Comparison of ENCODE assay signal across 7 mouse cellular contexts in the genomic region with DNA sequence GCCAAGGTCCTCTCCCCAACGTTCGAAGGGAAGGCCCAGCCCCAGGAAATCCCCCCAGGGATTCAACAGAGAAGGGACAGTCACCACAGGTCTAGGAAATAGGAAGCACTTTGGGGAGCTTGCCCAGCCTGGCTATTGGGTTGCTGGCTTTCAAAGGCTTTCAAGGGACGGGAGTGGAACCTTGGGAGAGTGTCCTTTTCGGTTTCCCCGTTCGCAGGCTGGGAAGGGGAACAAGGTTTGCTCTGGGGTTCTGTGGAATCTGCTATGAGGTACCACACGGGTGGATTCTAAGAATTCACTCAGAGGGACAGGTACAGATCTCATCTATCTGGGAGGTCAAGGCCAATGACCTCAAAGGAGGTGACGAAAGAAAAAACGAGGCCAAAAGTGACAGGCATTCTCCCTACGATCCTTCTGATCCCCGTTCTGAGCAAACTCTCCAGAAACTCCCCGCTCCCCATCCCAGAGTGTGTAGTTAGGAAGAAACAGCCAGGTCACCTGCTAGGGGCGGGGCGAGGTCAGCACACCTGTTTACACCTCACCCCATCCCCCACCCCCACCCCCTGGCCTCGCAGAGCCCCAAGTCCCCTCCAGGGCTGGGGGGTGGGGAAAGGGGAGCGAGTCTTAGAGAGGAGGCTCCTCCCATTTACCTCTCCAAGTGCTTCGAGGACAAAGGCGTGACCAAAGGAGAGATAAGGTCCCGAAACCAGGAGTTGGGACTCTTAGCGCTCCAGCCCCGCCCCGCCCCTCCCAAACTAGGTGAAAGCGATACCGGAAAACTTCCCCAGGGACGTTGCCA. TPM values are rescaled to one million over a fixed set of nuclear protein-coding genes. Genes with fewer than 3 reads are reported as not detected.
DNase-seq lines count a peak whose midpoint lies in the region; ATAC-seq and TF ChIP-seq lines count a peak whose summit lies in the region.

No protein-coding gene starts in this region.

- H3K36me3 ChIP-seq in hindbrain, embryonic 16.5 days (ENCODE audit: control insufficient read depth, insufficient read depth, low read length), result peaks cover 2% of the 10 kb centered on the region; the same call in 1 of the 2 replicates
- peaks cover 8% of the 10 kb centered on the region for H3K36me3 ChIP-seq in liver, embryonic 12.5 days
- H3K36me3 ChIP-seq in neural tube, embryonic 14.5 days (ENCODE audit: control insufficient read depth, insufficient read depth, low read length), result 0 out of 2 replicates have a peak, but pooled peaks cover 8% of the 10 kb centered on the region

- DNase-seq in Muller cell, postnatal 12 days (ENCODE audit: inconsistent ontology term), result peak; percentile 42
- no peak for DNase-seq in frontal cortex, adult 2 months (ENCODE audit: extremely low spot score in 1 of 2, low spot score in 1 of 2)
- no peak for DNase-seq in left cerebral cortex, postnatal 4 days

- no peak for TF ChIP-seq CTCF in cortical plate, adult 2 months (IDR thresholded peaks at IDR 0.05; ENCODE audit: extremely low read depth, insufficient read depth, low read length)

- no peak overlapping the region for H3K27ac ChIP-seq in cortical plate, adult 2 months (ENCODE audit: insufficient read depth, low read length)
- H3K27ac ChIP-seq in hindbrain, embryonic 16.5 days (ENCODE audit: low read depth, low read length), result no peak overlapping the region
- peak overlapping the region; percentile 50 for H3K27ac ChIP-seq in liver, embryonic 12.5 days
- H3K27ac ChIP-seq in neural tube, embryonic 14.5 days (ENCODE audit: low read depth, low read length), result no peak overlapping the region

- peak overlapping the region; percentile 51; the same call in 1 of the 2 replicates for H3K4me3 ChIP-seq in cortical plate, adult 2 months (ENCODE audit: insufficient read depth, low read length)
- peak overlapping the region; percentile 88 for H3K4me3 ChIP-seq in hindbrain, embryonic 16.5 days (ENCODE audit: low read length)
- H3K4me3 ChIP-seq in liver, embryonic 12.5 days, result peak overlapping the region; percentile 70
- H3K4me3 ChIP-seq in neural tube, embryonic 14.5 days (ENCODE audit: low read depth, low read length), result peak overlapping the region; percentile 82

- peak overlapping the region; percentile 97 for H3K9ac ChIP-seq in hindbrain, embryonic 16.5 days (ENCODE audit: low read depth, low read length)
- peak overlapping the region; percentile 83 for H3K9ac ChIP-seq in liver, embryonic 12.5 days
- H3K9ac ChIP-seq in neural tube, embryonic 14.5 days (replicated peaks; ENCODE audit: low read depth, low read length), result no peak overlapping the region

- TF ChIP-seq POLR2A in cortical plate, adult 2 months (IDR thresholded peaks at IDR 0.05; ENCODE audit: extremely low read depth, insufficient read depth, low read length), result no peak

- no peaks in the 10 kb centered on the region for H3K9me3 ChIP-seq in hindbrain, embryonic 16.5 days (ENCODE audit: control insufficient read depth, low read length)
- H3K9me3 ChIP-seq in liver, embryonic 12.5 days (replicated peaks), result no peaks in the 10 kb centered on the region
- no peaks in the 10 kb centered on the region for H3K9me3 ChIP-seq in neural tube, embryonic 14.5 days (ENCODE audit: control insufficient read depth, low read length)

- no peaks in the 10 kb centered on the region for H3K27me3 ChIP-seq in hindbrain, embryonic 16.5 days (replicated peaks; ENCODE audit: control insufficient read depth, insufficient read depth, low read length)
- H3K27me3 ChIP-seq in liver, embryonic 12.5 days (replicated peaks), result no peaks in the 10 kb centered on the region; the same call in 1 of the 2 replicates
- H3K27me3 ChIP-seq in neural tube, embryonic 14.5 days (ENCODE audit: control insufficient read depth, insufficient read depth, low read length), result no peaks in the 10 kb centered on the region

- intact Hi-C loops in left cerebral cortex, postnatal 4 days (cut with DNase I), result no loop called here

- ATAC-seq in hindbrain, embryonic 16.5 days, result no peak
- ATAC-seq in liver, embryonic 12.5 days, result no peak
- no peak for ATAC-seq in neural tube, embryonic 14.5 days (ENCODE audit: low read depth)

- H3K4me1 ChIP-seq in cortical plate, adult 2 months (ENCODE audit: control insufficient read depth, insufficient read depth, low read length), result no peaks in the 10 kb centered on the region
- H3K4me1 ChIP-seq in hindbrain, embryonic 16.5 days (ENCODE audit: control insufficient read depth, insufficient read depth, low read depth, low read length), result peaks cover 30% of the 10 kb centered on the region
- peaks cover 81% of the 10 kb centered on the region for H3K4me1 ChIP-seq in liver, embryonic 12.5 days
- peaks cover 23% of the 10 kb centered on the region for H3K4me1 ChIP-seq in neural tube, embryonic 14.5 days (ENCODE audit: control insufficient read depth, insufficient read depth, low read length)

- H3K4me2 ChIP-seq in hindbrain, embryonic 16.5 days (ENCODE audit: low read length), result peak overlapping the region; percentile 83
- H3K4me2 ChIP-seq in liver, embryonic 12.5 days, result peak overlapping the region; percentile 98
- H3K4me2 ChIP-seq in neural tube, embryonic 14.5 days (ENCODE audit: low read depth, low read length), result peak overlapping the region; percentile 68

- WGBS in hindbrain, embryonic 16.5 days, result 7% methylated on average over 25 of the region's 25 CpGs
- WGBS in liver, embryonic 12.5 days (ENCODE audit: insufficient replicate concordance), result 5% methylated on average over 25 of the region's 25 CpGs
- WGBS in neural tube, embryonic 14.5 days, result 5% methylated on average over 25 of the region's 25 CpGs

RNA-seq across cellular contexts. Expression of a gene that starts 2.7 kb away (rescaled TPM):
- polyA plus RNA-seq in cortical plate, adult 2 months (2012; rRNA removed), result 6.9 and 7.1 TPM in 2 replicates
- polyA plus RNA-seq in hindbrain, embryonic 16.5 days (2015; fragmentation: Nextera tagmentation; extraction: Ambion mirVana), result 57.7 and 59.7 TPM in 2 replicates
- 31.9 and 34.4 TPM in 2 replicates for polyA plus RNA-seq in liver, embryonic 12.5 days (2016; fragmentation: Nextera tagmentation; extraction: Ambion mirVana)
- polyA plus RNA-seq in neural tube, embryonic 14.5 days (2014; fragmentation: Nextera tagmentation; extraction: Ambion mirVana), result 44.7 and 47.4 TPM in 2 replicates
- 7.6 and 7.7 TPM in 2 replicates for polyA plus RNA-seq in frontal cortex, adult 2 months (2012; rRNA removed)
- total RNA-seq in left cerebral cortex, postnatal 4 days (2021), result 10 to 100 TPM; 35.7 to 36.4 TPM

RNA-seq across cellular contexts. Expression of a gene that starts 23.2 kb away (rescaled TPM):
- polyA plus RNA-seq in cortical plate, adult 2 months (2012; rRNA removed), result 23.0 and 24.4 TPM in 2 replicates
- 24.4 and 24.6 TPM in 2 replicates for polyA plus RNA-seq in hindbrain, embryonic 16.5 days (2015; fragmentation: Nextera tagmentation; extraction: Ambion mirVana)
- 11.1 and 11.3 TPM in 2 replicates for polyA plus RNA-seq in liver, embryonic 12.5 days (2016; fragmentation: Nextera tagmentation; extraction: Ambion mirVana)
- polyA plus RNA-seq in neural tube, embryonic 14.5 days (2014; fragmentation: Nextera tagmentation; extraction: Ambion mirVana), result 9.3 and 16.0 TPM in 2 replicates
- 22.2 and 23.0 TPM in 2 replicates for polyA plus RNA-seq in frontal cortex, adult 2 months (2012; rRNA removed)
- total RNA-seq in left cerebral cortex, postnatal 4 days (2021), result 1 to 10 TPM; 6.8 to 7.4 TPM

RNA-seq across cellular contexts. Expression of a gene that starts 32.4 kb away (rescaled TPM):
- polyA plus RNA-seq in cortical plate, adult 2 months (2012; rRNA removed), result 108 TPM in 2 replicates
- polyA plus RNA-seq in hindbrain, embryonic 16.5 days (2015; fragmentation: Nextera tagmentation; extraction: Ambion mirVana), result 134 and 135 TPM in 2 replicates
- 188 and 207 TPM in 2 replicates for polyA plus RNA-seq in liver, embryonic 12.5 days (2016; fragmentation: Nextera tagmentation; extraction: Ambion mirVana)
- polyA plus RNA-seq in neural tube, embryonic 14.5 days (2014; fragmentation: Nextera tagmentation; extraction: Ambion mirVana), result 121 and 124 TPM in 2 replicates
- 115 and 118 TPM in 2 replicates for polyA plus RNA-seq in frontal cortex, adult 2 months (2012; rRNA removed)
- 100 to 1,000 TPM in 1 of 2 experiments, 10 to 100 TPM in 1; 95.8 to 104 TPM for total RNA-seq in left cerebral cortex, postnatal 4 days (2021)

RNA-seq across cellular contexts. Expression of a gene that starts 48.6 kb away (rescaled TPM):
- polyA plus RNA-seq in cortical plate, adult 2 months (2012; rRNA removed), result 4,294 and 4,561 TPM in 2 replicates
- 849 and 1,414 TPM in 2 replicates for polyA plus RNA-seq in hindbrain, embryonic 16.5 days (2015; fragmentation: Nextera tagmentation; extraction: Ambion mirVana)
- 1,254 and 1,289 TPM in 2 replicates for polyA plus RNA-seq in liver, embryonic 12.5 days (2016; fragmentation: Nextera tagmentation; extraction: Ambion mirVana)
- 310 and 558 TPM in 2 replicates for polyA plus RNA-seq in neural tube, embryonic 14.5 days (2014; fragmentation: Nextera tagmentation; extraction: Ambion mirVana)
- 6,067 and 6,377 TPM in 2 replicates for polyA plus RNA-seq in frontal cortex, adult 2 months (2012; rRNA removed)
- 100 to 1,000 TPM; 576 to 662 TPM for total RNA-seq in left cerebral cortex, postnatal 4 days (2021)

RNA-seq across cellular contexts. Expression of a gene that starts 49.0 kb away (rescaled TPM):
- polyA plus RNA-seq in cortical plate, adult 2 months (2012; rRNA removed), result not detected in 2 replicates
- polyA plus RNA-seq in hindbrain, embryonic 16.5 days (2015; fragmentation: Nextera tagmentation; extraction: Ambion mirVana), result 0.34 and 0.41 TPM in 2 replicates
- polyA plus RNA-seq in liver, embryonic 12.5 days (2016; fragmentation: Nextera tagmentation; extraction: Ambion mirVana), result 0.95 and 1.0 TPM in 2 replicates
- polyA plus RNA-seq in neural tube, embryonic 14.5 days (2014; fragmentation: Nextera tagmentation; extraction: Ambion mirVana), result 0.54 TPM in 1 of 2 replicates, not detected in the other
- polyA plus RNA-seq in frontal cortex, adult 2 months (2012; rRNA removed), result not detected in 2 replicates
- total RNA-seq in left cerebral cortex, postnatal 4 days (2021), result under 1 TPM in 1 of 2 experiments, not detected in 1; 0.93 TPM
